Mouse (Mus musculus): Measurements from ENCODE around the gene Plxnb2.

Plxnb2 gene

DNA sequence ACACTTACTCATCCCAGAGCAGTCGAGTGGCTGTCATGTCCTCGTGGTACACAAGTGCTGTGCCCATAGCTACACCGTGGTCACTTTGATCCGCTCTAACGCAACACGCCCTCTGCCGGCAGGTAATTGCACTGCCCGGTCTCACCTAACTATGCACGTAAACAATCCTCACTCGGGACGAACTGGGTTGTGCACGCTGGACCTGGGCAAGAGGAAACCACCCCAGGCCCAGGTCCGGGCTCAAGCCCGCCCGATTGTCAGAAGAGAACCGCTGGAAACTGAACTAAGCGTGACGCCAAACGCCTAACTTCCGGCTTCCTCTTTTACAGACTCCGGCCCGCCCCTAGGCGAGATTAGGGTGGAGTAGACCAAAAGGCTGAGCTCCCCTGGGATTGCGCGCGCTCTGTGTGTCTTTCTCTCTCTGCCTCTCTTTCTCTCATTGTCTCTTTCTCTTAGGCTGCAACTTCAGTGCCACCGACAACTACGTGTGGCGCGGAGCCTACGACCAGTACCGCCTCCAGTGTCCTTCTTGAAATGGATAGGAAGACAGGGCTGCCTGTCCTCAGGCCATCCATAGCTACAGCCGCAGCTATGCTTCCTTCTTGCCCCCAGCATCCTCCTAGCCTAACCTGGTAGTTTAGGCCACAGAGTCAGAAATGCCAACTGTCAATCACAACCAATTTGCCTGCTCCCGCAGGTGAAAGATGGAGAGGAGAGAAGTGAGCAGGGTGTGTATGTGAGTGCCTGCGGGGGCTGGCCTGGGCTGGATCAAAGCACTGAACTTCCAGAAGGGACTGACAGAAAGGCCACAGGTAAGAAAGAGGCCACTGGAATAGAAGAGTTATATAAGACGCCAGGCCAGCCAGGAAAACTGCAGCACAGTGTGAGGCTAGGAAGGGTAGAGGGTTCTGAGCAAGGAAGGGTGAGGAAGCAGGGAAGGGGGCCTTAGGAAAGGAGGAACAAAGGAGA is 51.9 kb downstream of the Plxnb2 start, which contains the start of gene Hdac10:
Hdac10 (minus strand) TSS at position 319 of the 969 bp plus-strand sequence.
- DNase-seq (ENCODE audit: extremely low spot score, low spot score): peak; percentile 88

DNA sequence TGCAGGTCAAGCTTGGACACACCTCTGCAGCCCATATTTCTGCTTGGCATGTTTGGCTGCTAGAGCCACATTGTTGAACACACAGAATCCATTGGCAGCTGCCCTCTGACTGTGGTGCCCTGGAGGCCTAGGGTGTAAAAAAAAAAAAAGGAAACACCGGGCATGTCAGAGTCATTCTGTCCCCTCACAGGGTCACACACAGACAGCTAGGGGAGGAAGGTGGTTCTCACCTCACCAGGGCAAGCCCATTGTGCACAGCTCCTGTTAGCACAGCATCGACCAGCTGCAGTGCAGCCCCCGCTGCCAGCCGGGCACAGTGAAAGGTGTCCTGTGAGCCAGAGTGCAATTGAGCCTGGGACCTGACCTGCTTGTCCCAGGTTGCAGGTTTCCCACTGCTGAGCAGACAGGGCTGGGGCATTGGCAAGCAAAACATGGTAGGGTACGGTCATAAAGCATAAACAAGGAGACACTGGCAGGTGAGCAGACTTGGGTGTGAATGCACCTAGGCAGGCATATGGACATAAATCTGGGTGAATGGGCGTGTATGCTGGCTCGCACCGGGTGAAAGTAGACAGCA is 53.1 kb downstream of the Plxnb2 start:
- DNase-seq (ENCODE audit: extremely low spot score, low spot score): no peak

DNA sequence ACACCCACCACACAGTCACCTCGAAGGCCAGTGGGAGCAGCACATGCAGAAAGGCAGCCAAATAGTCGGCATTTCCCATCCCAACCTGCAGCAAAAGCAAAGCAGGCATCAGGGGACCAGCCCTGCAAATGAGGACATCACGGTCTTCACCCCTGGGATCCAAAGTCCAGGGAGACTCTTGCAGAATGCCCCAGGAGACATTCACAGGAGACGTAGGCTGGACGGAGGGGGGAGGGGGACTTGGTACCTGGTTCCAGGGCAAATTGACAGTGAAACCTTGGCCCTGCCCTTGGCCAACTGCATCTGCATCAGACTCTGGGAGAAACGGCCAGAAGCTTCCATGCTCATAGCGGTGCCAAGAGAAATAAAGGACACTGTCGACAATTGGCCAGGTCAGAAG is 54.0 kb downstream of the Plxnb2 start:
- no peak for DNase-seq (ENCODE audit: extremely low spot score, low spot score)

DNA sequence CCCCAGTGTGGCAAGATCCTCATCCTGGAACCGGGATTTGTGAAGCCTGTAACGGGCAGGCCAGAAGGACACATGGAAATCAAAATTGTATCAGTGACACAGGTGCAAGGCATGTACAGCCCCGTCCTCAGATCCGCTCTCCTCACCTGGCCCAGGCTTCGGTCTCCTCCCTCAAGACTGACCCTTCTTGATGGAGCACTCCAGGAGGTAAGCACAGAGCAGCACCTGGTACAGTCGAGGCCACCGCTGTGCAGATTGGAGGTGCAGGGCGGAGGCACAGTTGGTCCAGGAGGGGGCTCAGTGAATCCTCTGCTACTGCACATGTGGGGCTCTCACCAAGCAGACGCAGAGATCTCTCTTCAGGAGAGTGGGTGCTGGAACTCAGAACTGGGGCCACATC is 55.2 kb downstream of the Plxnb2 start:
- DNase-seq (ENCODE audit: extremely low spot score, low spot score): no peak

DNA sequence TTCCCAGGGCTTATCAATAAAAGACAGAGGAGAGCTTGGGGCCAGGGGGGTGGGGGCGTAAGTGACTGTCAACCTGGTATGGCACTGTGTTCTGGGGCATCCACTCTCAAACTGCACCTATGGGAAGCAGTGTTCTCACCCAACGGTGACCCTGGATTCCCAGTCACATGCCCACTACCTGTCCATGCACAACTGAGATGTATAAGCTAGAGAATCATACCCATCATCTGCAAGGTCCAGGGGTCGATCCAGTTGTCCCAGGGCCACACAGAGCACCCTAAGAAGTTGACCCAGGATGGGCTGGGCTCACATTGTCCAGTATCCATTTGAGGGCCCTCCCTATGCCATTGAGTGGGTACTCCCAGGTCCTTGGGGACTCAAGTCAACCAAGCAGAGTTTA is 56.3 kb downstream of the Plxnb2 start:
- no peak for DNase-seq (ENCODE audit: extremely low spot score, low spot score)

DNA sequence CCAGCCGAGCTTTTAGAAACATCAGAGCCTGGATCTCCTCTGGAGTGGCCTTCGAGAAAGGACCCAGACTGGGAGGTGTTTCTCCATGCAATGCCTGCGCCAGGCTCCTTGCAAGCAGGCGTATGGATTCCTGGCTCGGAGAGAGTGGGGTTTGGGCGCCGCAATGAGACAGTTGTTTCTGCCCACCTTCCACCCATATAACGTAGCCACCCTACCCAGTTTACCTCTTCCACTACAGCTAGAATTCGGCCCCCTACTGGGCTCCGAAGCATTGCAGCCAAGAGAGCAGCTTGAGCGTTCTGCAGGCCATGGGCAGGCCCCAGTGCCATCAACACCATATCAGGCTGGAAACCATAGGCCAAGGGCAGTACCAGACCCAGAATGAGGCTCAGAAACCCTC is 57.0 kb downstream of the Plxnb2 start:
- DNase-seq (ENCODE audit: extremely low spot score, low spot score): peak; percentile 36

DNA sequence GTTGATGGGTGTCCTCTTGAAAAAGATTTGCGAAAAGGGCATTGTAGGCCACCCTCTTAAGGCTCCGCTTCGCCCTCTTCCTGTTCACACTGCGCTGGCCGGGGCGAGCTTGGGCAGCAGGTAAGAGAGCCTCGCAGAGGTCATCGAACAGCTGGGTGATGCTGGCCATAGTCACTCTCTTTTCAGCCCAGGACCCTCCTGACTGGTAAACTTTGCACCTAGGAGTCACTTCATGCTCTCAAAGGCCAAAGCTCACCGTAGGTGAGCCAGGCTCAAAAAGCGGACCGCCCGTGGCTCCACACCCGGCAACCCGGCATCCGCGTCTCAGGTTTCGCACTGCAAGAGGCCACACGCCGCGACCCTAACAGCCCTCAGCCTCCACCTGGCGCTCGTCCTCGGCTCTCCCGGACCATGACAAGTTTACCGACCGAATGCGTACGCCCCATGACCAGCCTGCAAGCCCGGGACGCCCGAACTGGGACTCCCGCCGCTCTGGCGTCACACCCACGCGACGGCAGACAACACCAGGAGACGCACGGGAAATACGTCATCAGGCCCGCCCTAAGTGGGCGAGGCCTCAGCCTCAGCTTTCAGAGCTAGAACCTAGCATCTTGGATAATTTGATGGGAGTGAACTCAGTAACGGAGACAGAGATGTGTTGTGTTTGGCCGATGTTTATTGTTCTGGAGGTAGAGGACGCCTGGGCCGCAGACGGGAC is 57.8 kb downstream of the Plxnb2 start, which contains the start of gene Tubgcp6:
Tubgcp6 (minus strand) TSS at position 464 of the 718 bp plus-strand sequence.
- DNase-seq (ENCODE audit: extremely low spot score, low spot score): peak; percentile 95

DNA sequence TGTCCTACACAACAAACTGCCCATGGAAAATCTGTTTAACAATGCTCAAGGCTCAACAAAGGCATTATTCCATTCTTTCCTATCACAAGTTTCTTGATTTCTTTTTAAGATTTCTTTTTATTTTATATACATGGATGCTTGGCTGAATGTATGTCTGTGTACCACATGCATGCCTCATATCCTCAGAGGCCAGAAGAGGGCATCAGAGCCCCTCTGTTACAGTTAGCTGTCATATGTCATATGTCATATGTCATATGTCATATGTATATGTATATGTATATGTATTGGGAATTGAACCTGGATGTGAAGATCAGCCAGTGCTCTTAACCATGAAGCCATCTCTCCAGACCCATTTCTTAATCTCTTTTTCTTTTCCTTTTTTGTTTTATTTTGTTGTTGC is 62.6 kb downstream of the Plxnb2 start:
- DNase-seq (ENCODE audit: extremely low spot score, low spot score): no peak

DNA sequence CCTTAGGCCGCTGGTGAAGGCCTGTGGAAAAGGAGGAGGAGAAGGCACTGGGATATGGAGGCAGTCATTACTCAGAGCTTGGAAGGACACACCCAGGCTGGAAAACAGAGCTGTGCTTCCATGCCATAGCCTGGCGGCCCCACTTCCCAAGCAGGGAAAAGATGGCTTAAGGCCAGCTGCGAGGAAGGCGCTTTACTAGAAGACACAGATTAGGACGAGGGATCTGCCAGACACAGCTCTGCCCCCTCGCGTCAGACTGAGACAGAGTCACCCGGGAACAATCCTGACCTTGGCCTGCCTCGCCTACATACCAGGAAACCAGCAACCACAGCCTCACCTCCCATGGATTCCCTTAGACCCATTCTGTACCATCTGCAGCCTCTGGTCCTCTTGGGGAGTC is 70.4 kb downstream of the Plxnb2 start:
- DNase-seq (ENCODE audit: extremely low spot score, low spot score): no peak

DNA sequence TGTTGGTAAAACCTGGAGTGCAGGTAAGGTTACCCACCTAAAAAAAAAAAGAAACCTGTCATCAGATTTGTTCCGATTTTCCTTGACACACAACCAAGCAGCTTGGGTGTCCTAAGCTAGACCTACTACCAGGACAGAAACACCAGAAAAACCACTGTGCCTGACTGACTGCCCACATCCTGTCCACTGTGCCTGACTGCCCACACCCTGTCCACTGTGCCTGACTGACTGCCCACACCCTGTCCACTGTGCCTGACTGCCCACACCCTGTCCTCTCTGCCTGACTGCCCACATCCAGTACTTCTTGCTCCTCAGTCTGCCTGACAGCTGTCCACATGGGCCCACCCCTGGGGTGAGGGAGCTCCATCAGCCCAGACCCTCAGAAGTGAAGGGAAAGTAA is 73.6 kb downstream of the Plxnb2 start:
- no peak for DNase-seq (ENCODE audit: extremely low spot score, low spot score)

DNA sequence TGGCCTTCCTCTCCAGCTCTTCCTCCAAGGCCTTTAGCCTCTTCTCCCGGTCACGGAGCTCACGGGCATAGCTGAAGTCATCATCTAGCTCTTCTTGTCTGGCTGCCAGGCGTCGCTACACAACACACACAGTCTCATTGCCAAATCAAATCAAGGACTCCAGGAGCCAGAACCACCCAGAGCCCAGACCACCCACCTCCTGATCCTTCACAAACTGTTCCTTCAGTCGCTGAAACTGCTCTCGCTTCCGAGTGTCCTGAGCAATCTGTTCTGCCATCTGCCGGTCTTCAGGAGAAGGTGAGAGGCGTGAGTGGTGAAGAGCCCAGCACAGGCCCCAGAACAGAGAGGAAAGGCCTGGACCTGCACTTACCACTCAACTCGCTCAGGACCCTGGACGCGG is 74.5 kb downstream of the Plxnb2 start:
- no peak for DNase-seq (ENCODE audit: extremely low spot score, low spot score)
